Mouse (Mus musculus): ENCODE data around the gene Kctd17. TPM values are rescaled to one million over a fixed set of nuclear protein-coding genes. Genes with fewer than 3 reads are reported as not detected.
A peak's percentile ranks its signal among the peaks of the same experiment; 100 is the strongest.

Kctd17 gene
- total RNA-seq (2021), result 10 to 100 TPM; 53.9 to 54.3 TPM
- long read RNA-seq, experiment 1, partial matches to known transcripts, result 8 of 28 reads
- long read RNA-seq, experiment 1, other reads (novel, unspliced or antisense), result 14 of 28 reads
- long read RNA-seq, experiment 2, partial matches to known transcripts, result 18 of 23 reads
- long read RNA-seq, experiment 2, other reads (novel, unspliced or antisense), result 0 of 23 reads

DNA sequence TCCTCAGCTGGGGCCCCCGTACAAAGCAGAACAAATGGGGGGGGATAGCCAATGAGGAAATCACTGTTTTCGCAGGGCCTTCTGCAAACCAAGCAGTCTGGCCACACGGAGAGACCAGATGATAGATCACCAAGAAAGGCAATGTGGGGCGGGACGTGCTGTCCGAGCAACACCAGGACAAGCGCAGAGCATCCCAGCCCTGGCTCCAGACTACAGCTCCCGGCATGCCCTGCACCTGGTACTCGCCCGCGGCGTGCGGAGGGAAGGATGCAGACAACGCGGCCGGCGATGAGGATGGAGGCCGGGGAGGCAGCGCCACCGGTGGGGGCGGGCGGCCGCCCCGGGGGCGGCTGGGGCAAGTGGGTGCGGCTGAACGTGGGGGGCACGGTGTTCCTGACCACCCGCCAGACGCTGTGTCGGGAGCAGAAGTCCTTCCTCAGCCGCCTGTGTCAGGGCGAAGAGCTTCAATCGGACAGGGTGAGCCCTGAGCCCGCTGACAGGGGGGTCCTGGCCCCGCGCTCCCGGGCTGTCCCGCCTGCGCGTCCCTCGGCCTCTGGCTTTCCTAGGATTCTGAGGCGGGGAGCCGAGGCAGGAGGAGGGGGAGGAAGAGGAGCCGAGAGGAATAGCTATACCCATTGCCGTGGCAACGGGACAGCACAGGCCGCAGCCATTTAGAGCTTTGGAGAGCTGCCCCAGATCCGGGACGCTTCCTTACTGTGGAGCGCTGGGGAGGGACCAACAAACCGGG lies at the start of gene Kctd17:
Gene Kctd17, plus strand, starts transcription at position 174 of the 748 bp plus-strand sequence.
- intact Hi-C loops (cut with DNase I), result no loop called here
- peak; percentile 80 for DNase-seq

DNA sequence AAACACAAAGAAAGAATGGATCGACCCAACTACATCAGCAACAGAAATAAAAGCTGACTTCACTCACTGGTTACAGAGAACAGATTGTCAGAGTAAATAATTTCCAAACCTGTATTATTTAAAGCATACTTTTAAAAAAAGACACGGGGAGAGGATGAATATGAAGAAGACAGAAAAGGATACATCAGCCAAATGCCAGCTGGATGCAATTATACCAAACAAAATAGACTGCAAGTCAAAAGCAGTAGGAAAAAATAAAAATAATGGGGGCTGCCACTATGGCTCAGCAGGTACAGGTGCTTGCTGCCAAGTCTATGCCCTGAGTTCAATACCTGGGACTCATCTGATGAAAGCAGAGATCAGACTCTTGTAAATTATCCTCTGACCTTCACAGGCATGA lies 48.2 kb upstream of the Kctd17 start:
- intact Hi-C loops (cut with DNase I), result loop anchor here (2.0 kb wide), 1 partner anchor 21 kb away; no protein-coding TSS in a partner anchor
- DNase-seq, result no peak

- DNase-seq, result no peak
Measured at GRCm38 (mm10) chr15:78380741-78381140, 47.6 kb upstream of the Kctd17 start.

GRCm38 (mm10) chr15:78382115-78382514 lies 46.2 kb upstream of the Kctd17 start:
- intact Hi-C loops (cut with DNase I), result no loop called here
- no peak for DNase-seq

More at GRCm38 (mm10) chr15:78380741-78381140, 47.6 kb upstream of the Kctd17 start:
- intact Hi-C loops (cut with DNase I), result loop anchor here (2.0 kb wide), 1 partner anchor 20 kb away; no protein-coding TSS in a partner anchor

GRCm38 (mm10) chr15:78383450-78384219 lies 44.7 kb upstream of the Kctd17 start:
- DNase-seq, result peak; percentile 16 to 33
- intact Hi-C loops (cut with DNase I), result no loop called here

DNA sequence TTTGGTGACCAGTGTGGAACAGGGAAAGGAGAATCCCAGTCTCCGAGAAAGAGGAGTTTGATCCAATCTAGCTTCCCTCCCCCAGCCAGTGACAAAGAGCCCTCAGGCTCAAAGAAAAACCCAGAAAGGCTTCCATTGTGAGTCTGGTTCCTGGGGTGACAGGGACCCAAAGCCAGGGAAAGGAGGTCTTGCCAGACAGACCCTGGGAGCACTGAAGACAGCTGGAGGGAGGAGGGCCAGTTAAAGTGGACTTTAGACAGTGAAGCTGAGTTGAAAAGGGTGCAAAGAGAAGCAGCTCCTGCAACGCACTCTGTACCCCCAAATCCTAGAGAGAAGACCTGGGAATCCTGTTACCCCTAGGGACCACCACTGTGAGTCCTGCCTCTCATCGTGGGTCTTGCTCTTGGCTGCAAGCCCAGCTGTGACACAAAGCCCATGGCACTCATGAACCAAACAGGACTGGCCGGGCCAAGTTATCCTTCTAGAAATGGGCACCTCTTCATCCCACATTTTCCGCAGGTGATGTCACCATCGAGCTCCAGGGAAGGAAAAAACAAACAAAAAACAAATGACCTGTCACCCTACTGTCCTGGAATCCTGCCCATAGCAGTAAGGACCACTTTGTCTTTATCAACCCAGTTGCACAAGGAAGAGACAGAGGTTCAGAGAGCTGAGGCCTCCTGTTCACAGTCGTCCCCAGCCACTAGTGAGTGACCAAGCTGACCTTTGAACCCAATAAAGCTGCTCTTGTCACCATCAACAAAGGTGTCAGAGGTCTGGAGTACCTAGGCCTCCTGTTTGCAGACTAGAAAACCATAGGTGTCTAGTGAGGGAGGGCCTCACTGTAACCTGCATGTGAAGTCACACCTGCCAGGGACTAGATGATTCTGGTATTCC lies 43.9 kb upstream of the Kctd17 start:
- DNase-seq, result no peak
- intact Hi-C loops (cut with DNase I), result no loop called here

DNA sequence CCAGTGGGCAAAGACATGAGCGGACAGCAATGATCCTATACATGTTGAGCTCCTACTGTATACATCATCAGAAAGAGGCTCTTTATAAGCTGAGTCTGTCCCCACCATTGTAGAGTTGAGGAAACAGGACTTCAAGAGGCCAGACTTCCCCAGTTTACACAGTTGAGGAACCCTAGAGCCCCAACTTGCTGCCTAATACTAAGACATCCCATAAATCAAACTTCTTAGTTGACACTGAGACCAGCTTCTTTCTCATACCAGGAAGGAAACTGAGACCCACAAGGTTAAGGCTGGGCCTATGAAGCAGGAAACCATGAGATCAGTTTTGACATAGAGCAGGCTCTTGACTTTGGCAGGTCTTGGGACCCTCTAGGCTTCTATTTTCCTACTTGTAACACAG lies 42.8 kb upstream of the Kctd17 start:
- no peak for DNase-seq
- intact Hi-C loops (cut with DNase I), result no loop called here

DNA sequence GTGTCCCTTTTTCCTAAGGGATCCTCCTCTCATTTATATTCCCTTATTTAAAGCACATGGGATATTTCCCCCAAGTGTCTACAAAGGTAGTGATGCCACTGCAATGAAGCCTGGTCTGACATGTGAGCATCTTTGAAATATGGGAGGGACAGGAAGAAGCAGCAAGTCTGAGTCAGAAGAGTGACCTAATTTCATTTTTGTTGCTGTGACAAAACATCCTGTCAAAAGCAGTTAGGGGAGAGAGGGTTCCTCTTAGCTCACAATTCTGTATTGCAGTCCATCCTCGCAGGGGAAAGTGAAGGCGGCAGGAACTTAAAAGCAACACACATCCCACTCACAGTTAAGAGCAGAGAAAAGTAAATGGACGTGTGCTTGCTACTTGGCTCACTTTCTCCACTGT lies 37.5 kb upstream of the Kctd17 start:
- intact Hi-C loops (cut with DNase I), result no loop called here
- no peak for DNase-seq

- no peak for DNase-seq
- intact Hi-C loops (cut with DNase I), result no loop called here
Measured at GRCm38 (mm10) chr15:78395478-78395962, 32.8 kb upstream of the Kctd17 start, which contains the start of gene Tex33. Gene Tex33, minus strand, starts transcription at chr15:78395912.

- DNase-seq, result no peak
- intact Hi-C loops (cut with DNase I), result loop anchor here (2.0 kb wide), 1 partner anchor 21 kb away; no protein-coding TSS in a partner anchor
Measured at GRCm38 (mm10) chr15:78401345-78401744, 27.0 kb upstream of the Kctd17 start.

- intact Hi-C loops (cut with DNase I), result loop anchor here (2.0 kb wide), 1 partner anchor 21 kb away; no protein-coding TSS in a partner anchor
- peak; percentile 77 to 85 for DNase-seq
Measured at GRCm38 (mm10) chr15:78401921-78402320, 26.4 kb upstream of the Kctd17 start.

- intact Hi-C loops (cut with DNase I), result no loop called here
- peak; percentile 24 to 42 for DNase-seq
Measured at GRCm38 (mm10) chr15:78402423-78402822, 25.9 kb upstream of the Kctd17 start.

- no peak for DNase-seq
- intact Hi-C loops (cut with DNase I), result no loop called here
Measured at GRCm38 (mm10) chr15:78403301-78403741, 25.0 kb upstream of the Kctd17 start.

DNA sequence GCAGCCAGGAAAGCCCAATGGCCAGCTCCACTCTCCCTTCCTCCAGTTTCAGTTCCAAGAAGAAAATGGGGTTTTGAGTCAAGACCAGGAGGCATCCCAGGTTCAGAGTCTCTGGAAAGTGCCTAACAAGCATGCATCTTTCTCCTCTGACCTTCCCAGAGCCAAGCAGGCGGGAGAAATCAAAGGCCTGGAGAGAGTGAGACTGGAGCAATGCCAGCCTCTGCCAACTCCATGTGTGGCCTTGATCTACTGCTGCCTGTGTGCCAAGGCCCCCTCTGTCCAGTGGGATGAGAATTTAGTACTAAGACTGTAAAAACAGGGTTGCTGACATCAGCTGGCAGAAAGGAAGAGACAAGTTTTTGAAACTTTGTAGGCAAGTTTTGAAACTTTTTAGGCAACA lies 24.5 kb upstream of the Kctd17 start:
- peak; percentile 47 to 66 for DNase-seq
- intact Hi-C loops (cut with DNase I), result no loop called here

- DNase-seq, result no peak
- intact Hi-C loops (cut with DNase I), result no loop called here
Measured at GRCm38 (mm10) chr15:78405098-78405497, 23.3 kb upstream of the Kctd17 start.

DNA sequence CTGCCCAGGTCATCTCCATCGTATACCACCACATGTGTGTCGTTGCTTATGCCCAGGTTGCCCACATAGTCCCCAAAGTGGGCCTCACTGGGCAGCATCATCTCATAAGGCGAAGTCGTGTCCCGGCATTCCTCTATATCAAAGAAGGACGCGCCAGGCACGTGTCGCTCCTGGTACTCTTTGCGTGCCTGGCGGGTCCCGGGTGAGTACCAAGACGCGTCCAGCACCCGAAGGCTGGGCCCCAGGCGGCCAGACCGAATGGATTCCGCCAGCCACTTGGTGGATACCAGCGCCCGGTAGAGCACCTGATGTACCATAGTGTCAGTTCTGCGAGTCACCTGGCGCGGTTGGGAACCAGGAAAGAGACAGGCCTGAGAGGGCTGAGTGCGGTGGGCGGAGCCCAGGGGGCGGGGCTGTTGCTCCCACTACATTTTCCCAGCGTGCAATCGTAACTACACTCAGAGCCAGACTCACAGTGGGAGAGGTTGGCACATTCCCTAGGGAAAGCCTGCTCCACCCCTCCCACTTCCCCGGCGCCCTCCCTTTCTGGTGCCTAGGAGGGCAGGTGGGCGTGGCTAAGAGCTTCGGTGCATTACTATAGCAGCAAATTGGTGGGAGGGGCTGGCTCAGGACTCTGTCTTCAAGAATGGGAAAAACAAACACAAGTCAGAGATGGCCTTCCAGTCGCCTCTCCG lies 22.7 kb upstream of the Kctd17 start, which contains the start of gene Tst:
Gene Tst, minus strand, starts transcription at position 391 of the 695 bp plus-strand sequence.
- intact Hi-C loops (cut with DNase I), result loop anchor here (2.0 kb wide), 1 partner anchor 21 kb away; no protein-coding TSS in a partner anchor
- peak; percentile 79 to 86 for DNase-seq

DNA sequence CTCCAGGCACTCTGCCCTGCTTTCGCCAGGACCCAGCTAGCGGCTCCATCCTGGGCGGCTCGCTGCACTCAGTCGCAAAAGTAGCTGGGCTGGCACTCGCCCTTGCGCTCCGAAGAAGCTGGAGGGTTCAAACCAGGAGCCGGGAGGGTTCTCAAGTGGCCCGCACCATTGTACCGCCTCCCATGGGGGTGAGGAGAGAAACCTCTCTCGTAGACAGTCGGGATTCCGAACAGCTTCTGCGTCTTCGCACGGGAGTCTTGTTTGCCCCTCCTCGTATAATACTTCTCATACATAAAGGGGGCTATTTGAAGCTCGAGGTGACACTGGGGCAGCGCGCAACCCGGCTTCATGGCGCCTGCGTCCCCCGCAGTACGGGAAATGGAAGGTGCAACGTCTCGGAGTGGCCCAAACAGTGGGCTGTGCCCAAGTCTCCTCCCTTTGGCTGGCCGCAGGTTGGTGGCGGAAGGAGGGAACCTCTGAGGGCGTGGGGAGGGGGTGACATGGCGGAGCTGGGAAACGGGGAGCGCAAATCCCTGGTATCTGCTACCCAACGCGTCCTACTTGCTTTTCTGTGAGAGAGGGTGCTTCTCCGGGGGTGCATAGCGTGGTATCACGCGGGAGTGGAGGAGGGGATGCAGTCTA lies 21.9 kb upstream of the Kctd17 start, which contains the start of gene Mpst:
Gene Mpst, plus strand, starts transcription at position 124 of the 642 bp plus-strand sequence.
- DNase-seq, result peak; percentile 89 to 91
- intact Hi-C loops (cut with DNase I), result loop anchor here (2.0 kb wide), 1 partner anchor 20 kb away; no protein-coding TSS in a partner anchor

- DNase-seq, result no peak
- intact Hi-C loops (cut with DNase I), result no loop called here
Measured at GRCm38 (mm10) chr15:78409570-78410052, 18.8 kb upstream of the Kctd17 start.
